Mouse (Mus musculus) heart, embryonic 11.5 days (tissue): ENCODE data around the gene Sh3d19. TPM values are rescaled to one million over a fixed set of nuclear protein-coding genes. Genes with fewer than 3 reads are reported as not detected.

ENCODE experiments used
- ATAC-seq: fragments of 200-750 bp; cut with Nextera tagmentation; replicated peaks from 2 replicates; pipeline ENCODE4 v1.8.0; 2017; ENCODE audit warnings: moderate library complexity; ENCODE audit not compliant: insufficient number of reproducible peaks, low FRiP score, low TSS enrichment
- H3K27ac ChIP-seq: fragments of 300-500 bp; sonication (generic); 2 replicates; pipeline ENCODE4 v1.5.1; 2014; ENCODE audit warnings: mild to moderate bottlenecking, low read depth, low read length
- H3K27me3 ChIP-seq: fragments of 300-500 bp; sonication (generic); 2 replicates; pipeline ENCODE4 v1.6.1; 2014; ENCODE audit warnings: mild to moderate bottlenecking, low read length, mixed read lengths; ENCODE audit not compliant: control insufficient read depth, insufficient read depth
- H3K36me3 ChIP-seq: fragments of 300-500 bp; sonication (generic); 2 replicates; pipeline ENCODE4 v1.6.1; 2014; ENCODE audit warnings: mild to moderate bottlenecking, low read length, moderate library complexity, mixed read lengths; ENCODE audit not compliant: control insufficient read depth, insufficient read depth
- H3K4me1 ChIP-seq: fragments of 300-500 bp; sonication (generic); 2 replicates; pipeline ENCODE4 v1.6.1; 2014; ENCODE audit warnings: low read length; ENCODE audit not compliant: control insufficient read depth, insufficient read depth
- H3K4me2 ChIP-seq: fragments of 300-500 bp; sonication (generic); 2 replicates; pipeline ENCODE4 v1.6.1; 2014; ENCODE audit warnings: mild to moderate bottlenecking, moderate library complexity
- H3K4me3 ChIP-seq: fragments of 300-500 bp; sonication (generic); 2 replicates; pipeline ENCODE4 v1.5.1; 2014; ENCODE audit warnings: low read depth, low read length
- H3K9ac ChIP-seq: fragments of 300-500 bp; sonication (generic); 2 replicates; pipeline ENCODE4 v1.6.1; 2014; ENCODE audit warnings: mild to moderate bottlenecking, low read depth, low read length, moderate library complexity
- H3K9me3 ChIP-seq: fragments of 300-500 bp; sonication (generic); replicated peaks from 2 replicates; pipeline ENCODE4 v1.6.1; 2016; ENCODE audit warnings: low read length; ENCODE audit not compliant: control insufficient read depth
- WGBS: fragments of 180-500 bp; shearing (Covaris S2); extraction: QIAGEN DNeasy Blood & Tissue Kit; methylation state at CpG from one replicate; pipeline ENCODE4 v1.1.7; 2014; ENCODE audit not compliant: insufficient replicate concordance; 5-methylcytosine and 5-hydroxymethylcytosine counted together
- polyA plus RNA-seq: library from polyadenylated mRNA; unstranded; fragments of >200 nt; fragmentation: Nextera tagmentation; extraction: Ambion mirVana; gene quantifications from 2 replicates; pipeline ENCODE4 v1.2.1, GENCODE M21; 2014

The Sh3d19 gene
- polyA plus RNA-seq, 1 experiment from 2014 or later: 13.8 TPM

DNA sequence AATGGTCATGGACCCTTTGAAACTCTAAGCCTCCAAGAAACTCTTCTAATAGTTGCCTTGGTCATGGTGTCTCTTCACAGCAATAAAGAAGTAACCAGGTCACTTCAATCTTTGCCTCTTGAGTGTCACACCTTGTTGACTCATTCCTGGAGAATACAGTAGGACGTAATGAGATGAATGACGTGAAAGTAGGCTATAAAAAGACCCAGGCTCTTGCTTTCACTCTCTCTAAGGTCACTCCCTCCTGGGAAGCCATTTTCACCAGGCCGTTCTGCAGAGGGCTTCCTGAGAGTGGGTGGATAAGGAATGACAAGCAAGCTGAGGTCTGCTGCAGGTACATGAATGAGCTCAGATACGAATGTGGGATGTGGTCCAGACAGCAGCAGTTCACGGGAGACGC is 40.5 kb downstream of the Sh3d19 start:
- no peak overlapping the region for H3K9ac ChIP-seq
- H3K4me1 ChIP-seq: peaks cover 6% of the 10 kb centered on the region; the same call in 1 of the 2 replicates
- H3K27ac ChIP-seq: no peak overlapping the region
- H3K4me2 ChIP-seq: no peak overlapping the region
- 57% methylated on average over 6 of the region's 6 CpGs for WGBS
- peaks cover 28% of the 10 kb centered on the region for H3K27me3 ChIP-seq
- no peaks in the 10 kb centered on the region for H3K36me3 ChIP-seq
- H3K9me3 ChIP-seq: no peaks in the 10 kb centered on the region
- ATAC-seq: 0 out of 2 replicates have a peak, but pooled peaks have one; percentile 10
- H3K4me3 ChIP-seq: no peak overlapping the region

DNA sequence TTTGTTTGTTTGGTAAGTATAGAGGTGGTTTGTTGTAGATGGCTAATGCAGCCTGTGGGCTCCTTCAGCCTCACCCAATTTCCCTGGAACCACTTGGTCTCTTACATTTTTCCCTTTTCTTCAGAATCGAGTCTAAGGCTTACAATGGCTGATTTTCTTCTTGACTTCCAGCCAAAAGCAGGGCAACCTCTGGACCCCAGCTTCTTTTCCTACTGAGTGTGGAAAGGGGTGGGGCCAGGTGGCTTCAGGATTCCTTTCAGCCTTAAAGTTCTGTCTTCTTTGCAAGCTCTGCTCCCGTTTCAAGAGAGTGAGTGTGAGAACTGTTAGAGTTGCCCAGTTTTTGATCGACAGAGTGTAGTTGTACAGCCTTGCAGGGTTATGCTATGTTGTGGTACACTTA is 40.9 kb downstream of the Sh3d19 start:
- Histone ChIP-seq H3K27me3 (peaks cover 28% of the 10 kb centered on the region), H3K36me3 (no peaks in the 10 kb centered on the region), H3K4me2 (no peak overlapping the region), H3K4me1 (peaks cover 6% of the 10 kb centered on the region; the same call in 1 of the 2 replicates), H3K9me3 (no peaks in the 10 kb centered on the region), H3K4me3 (no peak overlapping the region), H3K27ac (no peak overlapping the region), H3K9ac (no peak overlapping the region)
- 62% methylated on average over 3 of the region's 3 CpGs for WGBS
- no peak for ATAC-seq

DNA sequence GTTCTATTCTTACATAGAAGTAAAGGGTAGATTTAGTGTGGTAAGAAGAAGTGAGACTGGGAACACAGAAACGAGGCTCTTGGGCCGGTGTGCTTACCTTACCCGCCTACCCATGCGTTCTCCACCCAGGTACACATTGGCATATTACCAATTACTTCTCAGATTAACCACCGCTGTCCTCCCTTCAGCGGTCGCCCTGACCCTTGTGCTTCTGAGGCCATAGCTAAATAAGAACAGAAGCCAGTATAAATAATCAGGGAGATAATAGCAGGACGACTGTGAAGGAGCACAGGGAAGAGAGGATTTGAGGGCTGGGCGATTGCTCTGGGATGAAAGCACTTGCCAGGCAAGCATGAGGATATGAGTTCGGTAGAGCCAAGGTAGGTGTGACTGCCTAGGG is 42.9 kb downstream of the Sh3d19 start:
- H3K4me3 ChIP-seq: no peak overlapping the region
- H3K9me3 ChIP-seq: no peaks in the 10 kb centered on the region
- 71% methylated on average over 10 of the region's 10 CpGs for WGBS
- peaks cover 30% of the 10 kb centered on the region for H3K27me3 ChIP-seq
- no peaks in the 10 kb centered on the region for H3K36me3 ChIP-seq
- ATAC-seq: no peak
- no peak overlapping the region for H3K27ac ChIP-seq
- H3K4me2 ChIP-seq: no peak overlapping the region
- peaks cover 6% of the 10 kb centered on the region; the same call in 1 of the 2 replicates for H3K4me1 ChIP-seq
- no peak overlapping the region for H3K9ac ChIP-seq

DNA sequence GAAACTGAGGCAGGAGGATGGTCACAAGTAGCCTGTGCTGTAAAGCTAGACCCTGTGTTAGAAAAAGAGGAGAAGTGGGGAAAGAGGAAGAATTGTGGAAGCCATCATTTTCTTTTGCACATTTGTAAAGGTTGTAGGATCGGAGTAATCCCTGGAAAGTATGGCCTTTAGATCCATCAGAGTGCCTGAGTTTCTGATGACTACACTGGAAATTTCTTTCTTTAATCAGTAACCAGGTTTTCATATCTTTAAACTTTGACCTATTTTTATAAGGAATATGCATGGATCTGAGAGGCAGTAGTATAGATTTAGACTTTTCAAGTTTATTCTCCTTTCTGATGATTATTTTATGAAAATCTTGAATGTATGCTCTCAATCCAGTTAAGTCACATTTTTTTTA is 46.1 kb downstream of the Sh3d19 start:
- 81% methylated on average over 1 of the region's 1 CpGs for WGBS
- H3K4me2 ChIP-seq: no peak overlapping the region
- peaks cover 31% of the 10 kb centered on the region for H3K27me3 ChIP-seq
- no peaks in the 10 kb centered on the region for H3K4me1 ChIP-seq
- ATAC-seq: no peak
- no peak overlapping the region for H3K4me3 ChIP-seq
- no peak overlapping the region for H3K9ac ChIP-seq
- H3K9me3 ChIP-seq: no peaks in the 10 kb centered on the region
- no peaks in the 10 kb centered on the region for H3K36me3 ChIP-seq
- H3K27ac ChIP-seq: no peak overlapping the region

DNA sequence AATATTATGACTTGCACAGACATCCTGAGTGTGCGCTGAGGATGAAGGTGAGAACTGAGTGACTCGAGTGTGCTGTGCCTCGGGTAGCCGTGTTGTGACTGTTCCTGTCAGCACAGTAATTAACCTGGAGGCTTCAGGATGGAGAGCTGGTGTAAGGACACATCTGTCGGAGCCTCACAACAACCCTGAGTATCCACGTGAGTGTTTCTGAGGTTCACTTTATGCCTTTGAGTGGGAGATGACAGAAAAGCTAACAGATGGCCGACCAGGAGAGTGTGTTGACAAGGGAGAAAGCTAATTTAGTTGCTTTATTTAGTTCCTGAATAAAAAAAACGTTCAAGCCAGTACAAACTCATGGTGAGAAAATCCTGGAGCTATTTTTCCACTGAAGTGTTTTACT is 46.6 kb downstream of the Sh3d19 start:
- Histone ChIP-seq H3K9ac (no peak overlapping the region), H3K4me3 (no peak overlapping the region), H3K4me1 (no peaks in the 10 kb centered on the region), H3K36me3 (no peaks in the 10 kb centered on the region), H3K27me3 (peaks cover 31% of the 10 kb centered on the region), H3K9me3 (no peaks in the 10 kb centered on the region), H3K27ac (no peak overlapping the region), H3K4me2 (no peak overlapping the region)
- WGBS: 37% methylated on average over 8 of the region's 8 CpGs
- ATAC-seq: no peak; the same call in 1 of the 2 replicates

DNA sequence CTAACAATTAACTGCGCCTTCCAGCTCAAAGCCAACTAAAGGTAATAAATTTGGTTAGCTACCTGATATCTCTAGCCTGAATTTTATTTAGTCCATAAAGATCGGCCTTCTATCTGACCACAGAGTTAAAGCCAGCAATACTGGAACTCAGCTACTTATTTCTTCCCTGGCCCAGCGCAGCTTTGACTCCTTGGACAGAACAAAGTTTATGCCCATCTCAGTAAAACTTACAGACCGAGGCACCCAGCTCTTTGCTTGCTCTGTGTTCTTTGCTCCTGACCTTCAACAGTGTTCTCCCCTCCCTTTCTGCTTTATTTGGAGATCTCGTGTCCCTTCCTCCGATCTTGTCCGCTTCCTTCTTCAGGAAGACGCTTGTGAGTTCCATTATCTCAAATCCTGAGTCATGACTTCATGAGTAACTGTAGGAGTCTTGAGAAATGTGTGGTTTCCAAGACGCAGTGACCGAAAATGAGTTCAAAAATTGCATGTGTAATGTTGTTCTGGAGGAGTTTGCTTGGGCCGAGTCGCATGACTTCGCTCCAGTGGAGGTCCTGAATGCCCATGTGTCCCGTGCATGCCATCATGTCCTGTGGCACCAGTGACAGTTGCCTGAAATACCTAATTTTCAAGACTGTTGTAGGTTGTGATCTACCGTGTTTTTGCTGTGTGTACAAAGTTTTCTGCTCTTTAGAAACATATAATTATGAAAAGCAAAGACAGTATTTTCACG is 50.2 kb downstream of the Sh3d19 start:
- WGBS: 77% methylated on average over 16 of the region's 16 CpGs
- no peak overlapping the region for H3K27ac ChIP-seq
- H3K4me1 ChIP-seq: no peaks in the 10 kb centered on the region
- no peaks in the 10 kb centered on the region for H3K36me3 ChIP-seq
- no peak overlapping the region for H3K4me2 ChIP-seq
- H3K9ac ChIP-seq: no peak overlapping the region
- ATAC-seq: no peak
- no peaks in the 10 kb centered on the region for H3K9me3 ChIP-seq
- H3K27me3 ChIP-seq: peaks cover 12% of the 10 kb centered on the region
- no peak overlapping the region for H3K4me3 ChIP-seq

DNA sequence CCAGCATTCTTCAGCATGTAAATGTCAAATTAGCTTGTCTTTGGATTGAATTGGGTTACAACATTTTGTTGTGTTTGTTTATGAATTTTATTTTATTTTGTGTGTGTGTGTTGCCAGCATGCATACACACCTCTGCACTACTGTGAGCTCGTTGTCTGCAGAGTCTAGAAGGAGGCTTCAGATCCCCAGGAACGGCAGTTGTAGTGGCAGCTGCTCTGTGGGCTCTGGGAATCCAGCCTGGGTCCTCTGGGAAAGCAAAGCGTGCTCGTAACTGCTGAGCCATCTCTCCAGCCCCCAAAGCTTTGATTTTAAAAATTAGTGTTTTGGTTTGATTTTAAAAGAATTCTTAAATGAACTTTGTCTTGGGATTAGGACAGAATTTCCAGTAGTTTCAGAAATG is 50.7 kb downstream of the Sh3d19 start:
- no peak overlapping the region for H3K4me3 ChIP-seq
- no peaks in the 10 kb centered on the region for H3K9me3 ChIP-seq
- WGBS: 81% methylated on average over 4 of the region's 4 CpGs
- no peak overlapping the region for H3K4me2 ChIP-seq
- no peak overlapping the region for H3K9ac ChIP-seq
- H3K27me3 ChIP-seq: peaks cover 13% of the 10 kb centered on the region
- H3K27ac ChIP-seq: no peak overlapping the region
- H3K36me3 ChIP-seq: no peaks in the 10 kb centered on the region
- no peak for ATAC-seq
- no peaks in the 10 kb centered on the region for H3K4me1 ChIP-seq

DNA sequence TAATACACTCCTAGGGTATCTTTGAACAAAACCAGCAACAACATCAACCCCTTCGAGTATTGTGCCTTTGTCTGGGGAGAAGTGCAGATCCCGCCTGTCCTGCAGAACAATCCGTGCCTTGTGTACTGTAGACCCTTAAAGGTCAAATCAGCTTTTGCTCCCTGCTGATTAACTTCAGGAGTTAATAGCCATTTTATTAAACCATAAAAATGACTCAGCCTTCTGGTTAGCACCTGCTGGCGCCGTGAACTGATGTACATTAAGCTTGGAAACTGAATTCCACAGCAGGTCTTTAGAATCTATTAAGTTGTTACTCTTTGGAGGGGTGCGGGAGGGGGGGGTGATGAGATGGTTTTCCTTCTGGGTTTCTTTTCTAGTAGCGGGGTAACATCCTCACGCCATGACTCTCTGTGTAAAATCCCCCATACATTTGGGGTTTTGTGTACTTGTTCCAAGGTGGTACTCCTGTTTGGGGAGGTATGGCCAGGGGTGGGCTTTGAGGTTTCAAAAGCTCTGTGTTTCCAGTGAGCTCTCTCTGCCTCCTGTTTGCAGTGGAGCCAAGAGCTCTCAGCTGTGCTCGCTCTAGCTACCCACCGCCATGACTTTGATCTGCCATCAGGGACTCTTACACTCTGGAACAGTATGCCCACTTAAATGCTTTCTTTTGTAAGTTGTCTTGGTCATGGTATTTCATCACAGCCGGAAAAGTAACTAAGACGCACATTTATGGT is 53.3 kb downstream of the Sh3d19 start:
- ATAC-seq: no peak
- no peak overlapping the region for H3K4me2 ChIP-seq
- H3K4me3 ChIP-seq: no peak overlapping the region
- H3K9me3 ChIP-seq: no peaks in the 10 kb centered on the region
- no peaks in the 10 kb centered on the region for H3K36me3 ChIP-seq
- H3K27ac ChIP-seq: no peak overlapping the region
- H3K27me3 ChIP-seq: peaks cover 10% of the 10 kb centered on the region
- H3K4me1 ChIP-seq: 0 out of 2 replicates have a peak, but pooled peaks cover 3% of the 10 kb centered on the region
- WGBS: 90% methylated on average over 12 of the region's 12 CpGs
- no peak overlapping the region for H3K9ac ChIP-seq
